Mouse (Mus musculus) hindbrain, embryonic 12.5 days (tissue): ENCODE measurements around the gene Dnaja1. TPM values are rescaled to one million over a fixed set of nuclear protein-coding genes. Genes with fewer than 3 reads are reported as not detected.

Source experiments
- ATAC-seq: fragments of 200-750 bp; cut with Nextera tagmentation; 2 replicates; pipeline ENCODE4 v1.8.0; 2017; ENCODE audit warnings: moderate TSS enrichment; ENCODE audit not compliant: low FRiP score
- H3K27ac ChIP-seq: fragments of 300-500 bp; sonication (generic); 2 replicates; pipeline ENCODE4 v1.5.1; 2016; ENCODE audit warnings: mild to moderate bottlenecking
- H3K27me3 ChIP-seq: fragments of 300-500 bp; sonication (generic); 2 replicates; pipeline ENCODE4 v1.6.1; 2016; ENCODE audit warnings: mild to moderate bottlenecking
- H3K36me3 ChIP-seq: fragments of 300-500 bp; sonication (generic); 2 replicates; pipeline ENCODE4 v1.6.1; 2016; ENCODE audit warnings: mild to moderate bottlenecking
- H3K4me1 ChIP-seq: fragments of 300-500 bp; sonication (generic); 2 replicates; pipeline ENCODE4 v1.6.1; 2016
- H3K4me2 ChIP-seq: fragments of 300-500 bp; sonication (generic); replicated peaks from 2 replicates; pipeline ENCODE4 v1.6.1; 2016; ENCODE audit warnings: mild to moderate bottlenecking
- H3K4me3 ChIP-seq: fragments of 300-500 bp; sonication (generic); 2 replicates; pipeline ENCODE4 v1.5.1; 2016; ENCODE audit warnings: mild to moderate bottlenecking
- H3K9ac ChIP-seq: fragments of 300-500 bp; sonication (generic); 2 replicates; pipeline ENCODE4 v1.6.1; 2016; ENCODE audit warnings: mild to moderate bottlenecking, moderate library complexity
- H3K9me3 ChIP-seq: fragments of 300-500 bp; sonication (generic); replicated peaks from 2 replicates; pipeline ENCODE4 v1.6.1; 2016; ENCODE audit warnings: mild to moderate bottlenecking
- WGBS: fragments of 180-500 bp; shearing (Covaris S2); methylation state at CpG from one replicate; pipeline ENCODE4 v1.1.7; 2016; 5-methylcytosine and 5-hydroxymethylcytosine counted together
- polyA plus RNA-seq: library from polyadenylated mRNA; unstranded; fragments of >200 nt; fragmentation: Nextera tagmentation; extraction: Ambion mirVana; gene quantifications from 2 replicates; pipeline ENCODE4 v1.2.1, GENCODE M21; 2016

Gene Dnaja1
- polyA plus RNA-seq, 1 experiment from 2014 or later = 654 TPM

GRCm38 (mm10) chr4:40702797-40703709 is 18.9 kb upstream of the Dnaja1 start, which contains the start of gene Aptx:
Aptx (minus strand) TSS chr4:40703194.
- Histone ChIP-seq H3K9ac (peak within 1 kb of the TSS; percentile 70), H3K4me3 (peak within 1 kb of the TSS; percentile 56), H3K27ac (peak within 1 kb of the TSS; percentile 94), H3K4me2 (peak within 1 kb of the TSS; percentile 72), H3K4me1 (peaks cover 20% of the 10 kb centered on the region), H3K36me3 (no peaks in the 10 kb centered on the region), H3K9me3 (no peaks in the 10 kb centered on the region), H3K27me3 (no peaks in the 10 kb centered on the region)
- ATAC-seq = peak; percentile 95
- WGBS = under 1% methylated on average over 42 of the region's 42 CpGs

- H3K27me3 ChIP-seq = no peaks in the 10 kb centered on the region
- H3K36me3 ChIP-seq = no peaks in the 10 kb centered on the region
- H3K4me1 ChIP-seq = peaks cover 20% of the 10 kb centered on the region
- ATAC-seq = no peak
- peak overlapping the region; percentile 72 for H3K4me2 ChIP-seq
- H3K27ac ChIP-seq = peak overlapping the region; percentile 94
- WGBS = 29% methylated on average over 9 of the region's 9 CpGs
- no peaks in the 10 kb centered on the region for H3K9me3 ChIP-seq
- H3K9ac ChIP-seq = peak overlapping the region; percentile 70
- peak overlapping the region; percentile 56 for H3K4me3 ChIP-seq
These were observed 18.2 kb upstream of the Dnaja1 start for GRCm38 (mm10) chr4:40703710-40704275.

DNA sequence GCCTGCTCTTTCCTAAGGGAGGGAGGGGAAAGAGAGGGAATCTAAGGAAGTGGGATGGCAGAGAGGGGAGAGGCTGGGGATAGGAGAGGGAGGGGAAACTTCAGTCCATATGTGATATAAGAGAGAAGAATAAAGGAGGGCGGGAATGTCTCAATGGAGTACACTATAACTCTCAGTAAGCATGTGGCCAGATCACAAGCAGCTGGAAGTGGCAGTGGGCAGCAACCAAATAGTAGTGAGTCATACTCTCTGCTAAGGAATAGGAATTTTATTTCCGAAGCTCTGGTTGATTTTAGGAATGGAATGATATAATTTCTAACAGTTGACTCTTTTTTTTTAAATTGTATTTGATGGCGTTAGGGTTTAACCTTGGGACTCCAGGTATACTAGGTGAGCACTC is 4.8 kb upstream of the Dnaja1 start:
- WGBS = 90% methylated on average over 3 of the region's 3 CpGs
- no peak for ATAC-seq

DNA sequence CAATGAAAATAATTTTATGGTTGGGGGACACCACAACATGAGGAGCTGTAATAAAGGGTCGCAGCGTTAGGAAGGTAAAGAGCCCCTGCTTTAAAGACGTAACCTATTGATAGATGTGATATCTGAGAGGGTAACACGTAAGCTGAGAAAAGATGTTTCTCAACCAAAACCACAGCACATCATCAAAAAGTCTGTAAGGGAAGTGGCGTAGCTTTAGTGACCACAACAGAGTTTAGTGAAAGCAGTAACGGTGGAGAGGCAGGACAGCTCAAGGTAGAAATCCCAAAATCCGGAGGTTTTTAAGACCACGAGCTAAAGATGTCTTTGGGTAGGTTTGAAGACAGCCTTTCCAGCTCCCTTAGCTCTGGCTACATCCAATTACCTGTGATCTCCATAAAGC is 1.0 kb upstream of the Dnaja1 start:
- Histone ChIP-seq H3K4me3 (no peak overlapping the region), H3K4me2 (no peak overlapping the region), H3K9me3 (no peaks in the 10 kb centered on the region), H3K4me1 (peaks cover 34% of the 10 kb centered on the region), H3K9ac (no peak overlapping the region), H3K27me3 (no peaks in the 10 kb centered on the region), H3K36me3 (peaks cover 16% of the 10 kb centered on the region), H3K27ac (no peak overlapping the region)
- 94% methylated on average over 8 of the region's 8 CpGs for WGBS
- no peak for ATAC-seq

More for the DNA sequence above, 4.8 kb upstream of the Dnaja1 start:
- Histone ChIP-seq H3K27me3 (no peaks in the 10 kb centered on the region), H3K4me2 (no peak overlapping the region), H3K4me1 (peaks cover 11% of the 10 kb centered on the region), H3K36me3 (no peaks in the 10 kb centered on the region), H3K9ac (no peak overlapping the region), H3K9me3 (no peaks in the 10 kb centered on the region), H3K4me3 (no peak overlapping the region), H3K27ac (no peak overlapping the region)

GRCm38 (mm10) chr4:40722687-40723460 is 924 bp downstream of the Dnaja1 start:
- H3K4me1 ChIP-seq = peaks cover 42% of the 10 kb centered on the region

DNA sequence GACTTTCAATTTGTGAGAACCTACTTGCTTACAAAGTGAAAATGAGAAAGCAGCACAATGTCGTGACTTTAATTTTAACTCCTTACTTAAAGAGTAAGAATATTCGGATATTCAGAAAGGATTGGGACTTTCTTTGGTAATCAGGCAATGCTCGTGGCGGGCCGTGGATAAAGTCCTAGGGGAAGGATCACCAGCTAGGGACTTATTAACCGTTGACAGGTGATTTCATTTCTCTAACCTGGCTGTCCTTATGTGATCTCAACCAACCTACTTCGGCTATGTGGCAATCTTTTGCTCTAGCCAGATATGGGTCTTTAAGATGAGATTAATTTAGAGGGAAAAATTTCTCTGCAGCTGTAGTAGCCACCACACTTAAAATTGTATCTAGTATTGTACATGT is 3.2 kb downstream of the Dnaja1 start:
- Histone ChIP-seq H3K4me1 (peaks cover 42% of the 10 kb centered on the region), H3K9ac (no peak overlapping the region), H3K9me3 (no peaks in the 10 kb centered on the region), H3K4me3 (peak overlapping the region; percentile 94; the same call in 1 of the 2 replicates), H3K27ac (no peak overlapping the region), H3K4me2 (peak overlapping the region; percentile 78), H3K36me3 (peaks cover 50% of the 10 kb centered on the region), H3K27me3 (no peaks in the 10 kb centered on the region)
- ATAC-seq = no peak
- WGBS = 88% methylated on average over 7 of the region's 7 CpGs

More at GRCm38 (mm10) chr4:40722687-40723460, 924 bp downstream of the Dnaja1 start:
- H3K4me2 ChIP-seq = peak overlapping the region; percentile 78
- peak overlapping the region; percentile 94 for H3K4me3 ChIP-seq
- H3K9me3 ChIP-seq = no peaks in the 10 kb centered on the region
- ATAC-seq = peak; percentile 94
- peak overlapping the region; percentile 100 for H3K27ac ChIP-seq
- H3K9ac ChIP-seq = peak overlapping the region; percentile 99
- no peaks in the 10 kb centered on the region for H3K27me3 ChIP-seq
- H3K36me3 ChIP-seq = peaks cover 30% of the 10 kb centered on the region
- under 1% methylated on average over 53 of the region's 62 CpGs for WGBS

DNA sequence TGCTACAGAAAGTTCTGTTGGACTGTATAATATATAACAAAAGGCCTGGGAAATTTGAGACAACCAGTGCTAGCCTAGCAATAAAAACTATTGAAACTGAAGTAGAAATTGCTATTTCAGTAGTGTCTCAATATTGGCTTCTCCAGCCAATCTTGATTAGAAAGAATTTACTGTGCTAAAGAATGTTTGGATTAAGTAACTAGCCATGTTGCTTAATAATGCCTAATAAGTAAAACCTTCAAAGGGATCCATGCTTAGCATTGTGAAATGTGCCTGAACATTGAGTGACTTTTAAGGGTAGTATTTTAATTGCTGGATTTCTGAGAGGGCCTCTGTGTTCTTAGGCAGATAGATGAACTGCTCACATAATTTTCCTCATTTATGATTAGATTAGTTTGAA is 3.6 kb downstream of the Dnaja1 start:
- Histone ChIP-seq H3K9me3 (no peaks in the 10 kb centered on the region), H3K27ac (no peak overlapping the region), H3K4me3 (0 out of 2 replicates have a peak overlapping the region, but pooled peaks have one; percentile 94), H3K4me2 (peak overlapping the region; percentile 78; the same call in 1 of the 2 replicates), H3K27me3 (no peaks in the 10 kb centered on the region), H3K36me3 (peaks cover 54% of the 10 kb centered on the region), H3K9ac (no peak overlapping the region), H3K4me1 (peaks cover 42% of the 10 kb centered on the region)
- ATAC-seq = no peak

GRCm38 (mm10) chr4:40727247-40727646 is 5.3 kb downstream of the Dnaja1 start:
- ATAC-seq = no peak
- H3K9ac ChIP-seq = no peak overlapping the region

GRCm38 (mm10) chr4:40731262-40731661 is 9.3 kb downstream of the Dnaja1 start:
- ATAC-seq = no peak
- peaks cover 83% of the 10 kb centered on the region for H3K36me3 ChIP-seq

More at GRCm38 (mm10) chr4:40727247-40727646, 5.3 kb downstream of the Dnaja1 start:
- Histone ChIP-seq H3K36me3 (peaks cover 69% of the 10 kb centered on the region), H3K9me3 (no peaks in the 10 kb centered on the region), H3K27me3 (no peaks in the 10 kb centered on the region), H3K4me2 (no peak overlapping the region), H3K27ac (no peak overlapping the region), H3K4me3 (no peak overlapping the region), H3K4me1 (peaks cover 32% of the 10 kb centered on the region)
- WGBS = 85% methylated on average over 1 of the region's 1 CpGs

GRCm38 (mm10) chr4:40735351-40735750 is 13.4 kb downstream of the Dnaja1 start:
- H3K4me3 ChIP-seq = no peak overlapping the region
- H3K27ac ChIP-seq = no peak overlapping the region
- H3K4me1 ChIP-seq = no peaks in the 10 kb centered on the region
- ATAC-seq = no peak
- no peak overlapping the region for H3K4me2 ChIP-seq
- H3K27me3 ChIP-seq = no peaks in the 10 kb centered on the region
- no peak overlapping the region for H3K9ac ChIP-seq
- H3K36me3 ChIP-seq = peaks cover 81% of the 10 kb centered on the region
- 81% methylated on average over 1 of the region's 1 CpGs for WGBS
- H3K9me3 ChIP-seq = no peaks in the 10 kb centered on the region

More at GRCm38 (mm10) chr4:40731262-40731661, 9.3 kb downstream of the Dnaja1 start:
- no peak overlapping the region for H3K4me3 ChIP-seq
- no peaks in the 10 kb centered on the region for H3K27me3 ChIP-seq
- H3K9me3 ChIP-seq = no peaks in the 10 kb centered on the region
- no peak overlapping the region for H3K27ac ChIP-seq
- peaks cover 5% of the 10 kb centered on the region for H3K4me1 ChIP-seq
- no peak overlapping the region for H3K9ac ChIP-seq
- H3K4me2 ChIP-seq = no peak overlapping the region

DNA sequence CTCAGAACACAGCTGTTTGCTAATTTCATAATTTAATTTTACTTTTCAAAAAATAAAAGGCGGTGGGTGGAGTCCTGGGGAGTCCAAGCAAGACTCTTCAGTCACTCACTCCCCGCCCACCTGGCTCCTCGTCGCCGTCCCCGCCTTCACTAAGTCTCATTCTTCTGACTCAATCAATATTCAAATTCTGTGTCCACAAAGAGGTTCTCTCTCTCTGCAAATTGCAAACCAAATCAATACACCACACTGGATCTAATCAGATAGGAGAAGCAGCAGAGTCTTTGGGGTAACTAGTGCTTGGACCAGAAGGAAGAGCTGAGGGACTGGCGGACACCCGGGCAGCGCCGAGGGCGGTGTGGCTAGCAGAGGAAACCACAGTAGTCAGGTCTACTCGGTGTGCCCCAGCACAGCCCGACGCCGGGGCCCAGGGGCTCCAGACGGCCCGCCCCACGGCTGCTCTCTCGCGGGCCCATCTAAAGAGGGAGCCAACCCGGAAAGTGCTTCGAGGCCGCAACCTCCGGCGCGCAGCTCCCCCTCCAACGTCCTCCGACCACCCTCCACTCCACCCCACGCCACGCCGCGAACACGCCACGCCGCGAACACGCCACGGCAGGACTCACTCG is 35.3 kb downstream of the Dnaja1 start:
- H3K27ac ChIP-seq = peak overlapping the region; percentile 25; the same call in 1 of the 2 replicates
- H3K4me3 ChIP-seq = peak overlapping the region; percentile 87
- peak; percentile 90 for ATAC-seq
- H3K36me3 ChIP-seq = peaks cover 32% of the 10 kb centered on the region
- WGBS = under 1% methylated on average over 39 of the region's 39 CpGs
- H3K9me3 ChIP-seq = no peaks in the 10 kb centered on the region
- peaks cover 6% of the 10 kb centered on the region; the same call in 1 of the 2 replicates for H3K4me1 ChIP-seq
- peaks cover 10% of the 10 kb centered on the region for H3K27me3 ChIP-seq
- H3K9ac ChIP-seq = peak overlapping the region; percentile 87
- peak overlapping the region; percentile 61 for H3K4me2 ChIP-seq
